Mouse (Mus musculus) liver, adult (tissue): ENCODE results near the gene Lrrc49.

Experiments
- GATA4 ChIP-seq: IDR thresholded peaks from 2 replicates; pipeline ENCODE4 v1.6.1; 2014; ENCODE audit warnings: mild to moderate bottlenecking, low read length; ENCODE audit not compliant: insufficient replicate concordance

The Lrrc49 gene

GRCm38 (mm10) chr9:60687891-60688324 lies at the start of gene Lrrc49:
Gene Lrrc49, minus strand, starts transcription at chr9:60688158.
- peak; percentile 56; the same call in 1 of the 2 replicates for TF ChIP-seq GATA4

GRCm38 (mm10) chr9:60734321-60734720 lies 46.4 kb upstream of the Lrrc49 start:
- TF ChIP-seq GATA4 = no peak

GRCm38 (mm10) chr9:60724968-60725367 lies 37.0 kb upstream of the Lrrc49 start:
- TF ChIP-seq GATA4 = no peak

GRCm38 (mm10) chr9:60719687-60720086 lies 31.7 kb upstream of the Lrrc49 start:
- TF ChIP-seq GATA4 = no peak

GRCm38 (mm10) chr9:60718284-60718683 lies 30.3 kb upstream of the Lrrc49 start:
- no peak for TF ChIP-seq GATA4

GRCm38 (mm10) chr9:60715828-60716227 lies 27.9 kb upstream of the Lrrc49 start:
- no peak for TF ChIP-seq GATA4

- no peak for TF ChIP-seq GATA4
Observed at GRCm38 (mm10) chr9:60715271-60715670, 27.3 kb upstream of the Lrrc49 start.

GRCm38 (mm10) chr9:60714191-60714590 lies 26.2 kb upstream of the Lrrc49 start:
- no peak for TF ChIP-seq GATA4

- no peak for TF ChIP-seq GATA4
Observed at GRCm38 (mm10) chr9:60713616-60714015, 25.7 kb upstream of the Lrrc49 start.

- TF ChIP-seq GATA4 = no peak
Observed at GRCm38 (mm10) chr9:60712771-60713541, 25.0 kb upstream of the Lrrc49 start, which contains the start of gene Larp6. Gene Larp6, plus strand, starts transcription at chr9:60712989.

GRCm38 (mm10) chr9:60712011-60712410 lies 24.1 kb upstream of the Lrrc49 start:
- no peak for TF ChIP-seq GATA4

- TF ChIP-seq GATA4 = no peak
Observed at GRCm38 (mm10) chr9:60709721-60710120, 21.8 kb upstream of the Lrrc49 start.

- no peak for TF ChIP-seq GATA4
Observed at GRCm38 (mm10) chr9:60708606-60709005, 20.6 kb upstream of the Lrrc49 start.

GRCm38 (mm10) chr9:60707594-60707993 lies 19.6 kb upstream of the Lrrc49 start:
- TF ChIP-seq GATA4 = no peak

- no peak for TF ChIP-seq GATA4
Observed at GRCm38 (mm10) chr9:60699581-60700231, 11.7 kb upstream of the Lrrc49 start.

GRCm38 (mm10) chr9:60696271-60696985 lies 8.5 kb upstream of the Lrrc49 start:
- TF ChIP-seq GATA4 = no peak
